Mouse (Mus musculus) granulocyte monocyte progenitor cell, adult 5-6 weeks (primary cell): Measurements from ENCODE around the gene Sbf2. TPM values are rescaled to one million over a fixed set of nuclear protein-coding genes. Genes with fewer than 3 reads are reported as not detected.

Source experiments
- ATAC-seq: replicated peaks from 2 replicates; pipeline ENCODE4 v1.8.0; 2016; ENCODE audit warnings: mild to moderate bottlenecking, moderate TSS enrichment, inconsistent platforms; ENCODE audit not compliant: poor library complexity, severe bottlenecking
- total RNA-seq, 2 experiments: library from RNA; stranded (forward) in 1 of 2; stranded (reverse) in 1 of 2; fragments of 200-712, 200-1000 nt in 1 of 2; fragments of >200 nt in 1 of 2; fragmentation: Nextera tagmentation in 1 of 2; gene quantifications; 2 replicates each; pipeline ENCODE4 v1.2.3; 2014 to 2017

Sbf2 gene
- total RNA-seq, 2 experiments from 2014 or later, result 0.26 TPM; not detected in 1

GRCm38 (mm10) chr7:110318971-110319519, 295.7 kb downstream of the Sbf2 start:
- no peak for ATAC-seq

GRCm38 (mm10) chr7:110317412-110317811, 297.3 kb downstream of the Sbf2 start:
- ATAC-seq, result no peak

GRCm38 (mm10) chr7:110315352-110315751, 299.4 kb downstream of the Sbf2 start:
- no peak for ATAC-seq

- ATAC-seq, result no peak
These were observed 300.3 kb downstream of the Sbf2 start for GRCm38 (mm10) chr7:110314401-110314890.

GRCm38 (mm10) chr7:110313392-110314055, 301.2 kb downstream of the Sbf2 start:
- ATAC-seq, result peak; percentile 92

- ATAC-seq, result no peak
These were observed 305.5 kb downstream of the Sbf2 start for GRCm38 (mm10) chr7:110309246-110309645.

GRCm38 (mm10) chr7:110307741-110308140, 307.0 kb downstream of the Sbf2 start:
- ATAC-seq, result no peak

- ATAC-seq, result no peak
These were observed 308.4 kb downstream of the Sbf2 start for GRCm38 (mm10) chr7:110306281-110306680.

GRCm38 (mm10) chr7:110305486-110305885, 309.2 kb downstream of the Sbf2 start:
- no peak for ATAC-seq

- ATAC-seq, result no peak
These were observed 311.8 kb downstream of the Sbf2 start for GRCm38 (mm10) chr7:110302886-110303285.

- no peak for ATAC-seq
These were observed 315.8 kb downstream of the Sbf2 start for GRCm38 (mm10) chr7:110298739-110299410.

- no peak for ATAC-seq
These were observed 316.6 kb downstream of the Sbf2 start for GRCm38 (mm10) chr7:110298090-110298489.

- no peak for ATAC-seq
These were observed 317.1 kb downstream of the Sbf2 start for GRCm38 (mm10) chr7:110297611-110298010.

- ATAC-seq, result no peak
These were observed 317.7 kb downstream of the Sbf2 start for GRCm38 (mm10) chr7:110296889-110297603.

GRCm38 (mm10) chr7:110289647-110290046, 325.1 kb downstream of the Sbf2 start:
- no peak for ATAC-seq

- ATAC-seq, result no peak
These were observed 326.0 kb downstream of the Sbf2 start for GRCm38 (mm10) chr7:110288731-110289191.

- ATAC-seq, result no peak
These were observed 326.5 kb downstream of the Sbf2 start for GRCm38 (mm10) chr7:110288191-110288604.

GRCm38 (mm10) chr7:110287476-110288071, 327.1 kb downstream of the Sbf2 start:
- no peak for ATAC-seq

GRCm38 (mm10) chr7:110286838-110287475, 327.8 kb downstream of the Sbf2 start:
- ATAC-seq, result peak; percentile 45

GRCm38 (mm10) chr7:110286198-110286732, 328.5 kb downstream of the Sbf2 start:
- ATAC-seq, result no peak
